Mouse (Mus musculus): Measurements from ENCODE around the gene Snx18. TPM values are rescaled to one million over a fixed set of nuclear protein-coding genes. Genes with fewer than 3 reads are reported as not detected.

The Snx18 gene
- polyA plus RNA-seq, 1 experiment from 2014 or later, result 7.1 TPM

GRCm38 (mm10) chr13:113542374-113542773, 76.0 kb downstream of the Snx18 start:
- 92% methylated on average over 6 of the region's 6 CpGs for WGBS
- ATAC-seq, result no peak
- Histone ChIP-seq H3K27ac (ENCODE audit: low read depth, low read length) (no peak overlapping the region), H3K9me3 (ENCODE audit: control insufficient read depth, low read length) (no peaks in the 10 kb centered on the region), H3K4me2 (ENCODE audit: low read length) (no peak overlapping the region), H3K27me3 (replicated peaks; ENCODE audit: control insufficient read depth, insufficient read depth, low read length) (no peaks in the 10 kb centered on the region), H3K36me3 (ENCODE audit: control insufficient read depth, insufficient read depth, low read length) (no peaks in the 10 kb centered on the region), H3K4me1 (ENCODE audit: control insufficient read depth, insufficient read depth, low read depth, low read length) (no peaks in the 10 kb centered on the region), H3K9ac (ENCODE audit: low read depth, low read length) (no peak overlapping the region), H3K4me3 (ENCODE audit: low read length) (no peak overlapping the region)

Other genes with a start within 250 kb of the Snx18 start
- gene Hspb3, start 45.1 kb upstream of the Snx18 start, polyA plus RNA-seq (2015; fragmentation: Nextera tagmentation; extraction: Ambion mirVana), result 0.41 and 0.56 TPM in 2 replicates
- 18.3 and 21.5 TPM in 2 replicates for gene Arl15, start 175.9 kb upstream of the Snx18 start, polyA plus RNA-seq (2015; fragmentation: Nextera tagmentation; extraction: Ambion mirVana)

Data from hindbrain, embryonic 16.5 days (tissue).